Mouse (Mus musculus) ES-E14 (cell line): ENCODE measurements around the gene Supt16. TPM values are rescaled to one million over a fixed set of nuclear protein-coding genes. Genes with fewer than 3 reads are reported as not detected.

Experiments
- DNase-seq: peaks from one replicate; pipeline ENCODE4 v3.0.0-alpha.2; 2013; ENCODE audit warnings: low read depth, low spot score
- H3K27ac ChIP-seq: 2 replicates; pipeline ENCODE4 v1.5.1; 2012; ENCODE audit warnings: low read depth, mild to moderate bottlenecking, low read length, moderate library complexity, mixed read lengths; ENCODE audit not compliant: poor library complexity, insufficient read depth, severe bottlenecking
- H3K36me3 ChIP-seq: 2 replicates; pipeline ENCODE4 v1.6.1; 2012; ENCODE audit warnings: mild to moderate bottlenecking, low read length, moderate library complexity, mixed read lengths; ENCODE audit not compliant: control insufficient read depth, poor library complexity, insufficient read depth, severe bottlenecking
- H3K4me1 ChIP-seq, 2 experiments: fragments of 150-350 bp in 1 of 2; sonication (generic) in 1 of 2; 2 replicates each; pipeline ENCODE4 v1.6.1; 2012; ENCODE audit warnings: low read length in 2 of 2, mild to moderate bottlenecking in 1 of 2, mixed read lengths in 1 of 2; ENCODE audit not compliant: control insufficient read depth in 2 of 2, insufficient read depth in 2 of 2, poor library complexity in 1 of 2
- H3K4me3 ChIP-seq, 2 experiments: fragments of 150-350 bp in 1 of 2; sonication (generic) in 1 of 2; 2 replicates each; pipeline ENCODE4 v1.5.1; 2012; ENCODE audit warnings: low read length in 2 of 2, low read depth in 1 of 2, mild to moderate bottlenecking in 1 of 2, mixed read lengths in 1 of 2; ENCODE audit not compliant: insufficient read depth in 1 of 2, poor library complexity in 1 of 2, severe bottlenecking in 1 of 2
- H3K9ac ChIP-seq: 2 replicates; pipeline ENCODE4 v1.6.1; 2012; ENCODE audit warnings: low read depth, mild to moderate bottlenecking, low read length, mixed read lengths; ENCODE audit not compliant: poor library complexity, insufficient read depth, severe bottlenecking
- H3K9me3 ChIP-seq: fragments of 150-350 bp; sonication (generic); 2 replicates; pipeline ENCODE4 v1.6.1; 2012; ENCODE audit warnings: low read depth, mild to moderate bottlenecking, low read length; ENCODE audit not compliant: control insufficient read depth, insufficient read depth
- CHD2 ChIP-seq: IDR thresholded peaks from 2 replicates; pipeline ENCODE4 v1.6.1; 2014; ENCODE audit warnings: mild to moderate bottlenecking, low read depth, low read length, inconsistent platforms
- HCFC1 ChIP-seq: IDR thresholded peaks from 2 replicates; pipeline ENCODE4 v1.6.1; 2012; ENCODE audit warnings: low read length, inconsistent platforms, borderline replicate concordance; ENCODE audit not compliant: insufficient read depth
- MAFK ChIP-seq: IDR thresholded peaks from 2 replicates; pipeline ENCODE4 v1.6.1; 2014; ENCODE audit warnings: mild to moderate bottlenecking, low read depth, low read length, inconsistent platforms; ENCODE audit not compliant: insufficient read depth
- ZC3H11A ChIP-seq: IDR thresholded peaks from 2 replicates; pipeline ENCODE4 v1.6.1; 2012; ENCODE audit warnings: low read depth, mild to moderate bottlenecking, inconsistent platforms, low read length, borderline replicate concordance
- ZNF384 ChIP-seq: IDR thresholded peaks from 2 replicates; pipeline ENCODE4 v1.6.1; 2012; ENCODE audit warnings: low read depth, low read length, inconsistent platforms
- in situ Hi-C, 2 experiments: fragments of 600-800 bp; cut with MboI; formaldehyde crosslinking; loops; one replicate each; pipeline ENCODE4 v1.15.1; 2025; ENCODE audit warnings: low sequenced_read_pairs in 2 of 2, inconsistent platforms in 1 of 2; ENCODE audit not compliant: unreplicated experiment in 2 of 2
- total RNA-seq: library from RNA; depleted of rRNA; stranded (reverse); fragments of 300-350 nt; gene quantifications from 2 replicates; pipeline ENCODE4 v1.2.3, GENCODE M21; 2012; rRNA removed

Gene Supt16
- total RNA-seq, 1 experiment: 54.7 TPM

GRCm38 (mm10) chr14:52117241-52117640 is 80.0 kb downstream of the Supt16 start:
- no peak for DNase-seq
- peaks cover 12 to 13% of the 10 kb centered on the region in 2 experiments for H3K4me1 ChIP-seq
- in situ Hi-C loops: no loop called here
- no peaks in the 10 kb centered on the region for H3K36me3 ChIP-seq
- no peak overlapping the region for H3K9ac ChIP-seq
- no peak overlapping the region for H3K4me3 ChIP-seq
- TF ChIP-seq HCFC1: no peak
- TF ChIP-seq ZC3H11A: no peak
- no peak for TF ChIP-seq CHD2
- TF ChIP-seq ZNF384: no peak
- no peak for TF ChIP-seq MAFK
- H3K27ac ChIP-seq: no peak overlapping the region
- H3K9me3 ChIP-seq: no peaks in the 10 kb centered on the region

DNA sequence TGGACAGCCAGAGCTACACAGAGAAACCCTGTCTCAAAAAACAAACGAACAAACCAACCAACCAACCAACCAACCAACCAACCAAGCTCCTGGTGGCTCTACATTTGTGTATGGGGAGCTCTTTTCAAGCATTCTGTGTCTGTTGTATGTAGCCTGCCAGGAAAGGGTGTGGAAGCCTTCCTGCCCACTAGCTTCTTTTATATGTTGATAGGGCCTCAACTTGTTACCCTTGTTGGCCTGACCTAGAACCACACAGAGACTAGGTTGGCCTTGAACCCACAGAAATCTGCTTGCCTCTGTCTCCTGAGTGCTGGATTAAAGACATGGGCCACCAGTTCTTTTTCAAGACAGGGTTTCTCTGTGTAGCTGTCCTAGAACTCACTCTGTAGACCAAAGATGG is 83.1 kb downstream of the Supt16 start:
- Histone ChIP-seq H3K27ac (peak overlapping the region; percentile 60; the same call in 1 of the 2 replicates), H3K4me3 (no peak overlapping the region), H3K4me1 (peaks cover 7 to 13% of the 10 kb centered on the region in 2 experiments), H3K9ac (no peak overlapping the region; the same call in 1 of the 2 replicates), H3K36me3 (no peaks in the 10 kb centered on the region), H3K9me3 (no peaks in the 10 kb centered on the region)
- DNase-seq: no peak
- in situ Hi-C loops: no loop called here
- TF ChIP-seq ZC3H11A (no peak), CHD2 (no peak), ZNF384 (no peak), HCFC1 (no peak), MAFK (no peak)

Other genes with a start within 250 kb of the Supt16 start
- gene Arhgef40, start 212.7 kb downstream of the Supt16 start, total RNA-seq: 10.1 and 14.0 TPM in 2 replicates
- 3.6 and 7.7 TPM in 2 replicates for gene Tmem253, start 181.8 kb downstream of the Supt16 start, total RNA-seq
- 59.5 and 98.0 TPM in 2 replicates for gene Zfp219, start 176.7 kb downstream of the Supt16 start, total RNA-seq
- gene Olfr221, start 155.0 kb downstream of the Supt16 start, total RNA-seq: not detected in 2 replicates
- gene Hnrnpc, start 93.4 kb downstream of the Supt16 start, total RNA-seq: 242 and 267 TPM in 2 replicates
- gene Rpgrip1, start 86.7 kb downstream of the Supt16 start, total RNA-seq: 3.3 and 6.4 TPM in 2 replicates
- 45.1 and 82.1 TPM in 2 replicates for gene Chd8, start 60.4 kb upstream of the Supt16 start, total RNA-seq
- 21.3 and 29.1 TPM in 2 replicates for gene Tox4, start 81.7 kb upstream of the Supt16 start, total RNA-seq
- 2.6 and 4.9 TPM in 2 replicates for gene Rab2b, start 82.1 kb upstream of the Supt16 start, total RNA-seq
- gene Mettl3, start 107.7 kb upstream of the Supt16 start, total RNA-seq: 22.0 and 50.3 TPM in 2 replicates
- 4.3 and 5.0 TPM in 2 replicates for gene Sall2, start 131.3 kb upstream of the Supt16 start, total RNA-seq
- gene Olfr1513, start 159.0 kb upstream of the Supt16 start, total RNA-seq: not detected in 2 replicates
- gene Olfr1512, start 181.8 kb upstream of the Supt16 start, total RNA-seq: not detected in 2 replicates
- gene Olfr1511, start 200.0 kb upstream of the Supt16 start, total RNA-seq: not detected in 2 replicates
- gene Olfr1510, start 217.0 kb upstream of the Supt16 start, total RNA-seq: not detected in 2 replicates
- not detected in 2 replicates for gene Olfr1509, start 245.6 kb upstream of the Supt16 start, total RNA-seq